Mouse (Mus musculus) lung, adult 2 months (tissue): Measurements from ENCODE around the gene Tgfb3. TPM values are rescaled to one million over a fixed set of nuclear protein-coding genes. Genes with fewer than 3 reads are reported as not detected.

Source experiments
- DNase-seq: peaks from one replicate; pipeline ENCODE4 v3.0.0; 2022
- H3K4me1 ChIP-seq: fragments of 200-500 bp; 2 replicates; pipeline ENCODE4 v1.6.1; 2011; ENCODE audit warnings: low read length; ENCODE audit not compliant: control insufficient read depth, insufficient read depth
- H3K4me3 ChIP-seq: fragments of 200-500 bp; replicated peaks from 2 replicates; pipeline ENCODE3; 2011; ENCODE audit warnings: low read depth, mild to moderate bottlenecking, control low read depth, low read length; ENCODE audit errors: extremely low read depth
- CTCF ChIP-seq: fragments of 200-500 bp; IDR thresholded peaks from 2 replicates; pipeline ENCODE4 v1.5.1; 2011; ENCODE audit warnings: mild to moderate bottlenecking, low read length, control low read depth; ENCODE audit not compliant: insufficient read depth
- POLR2A ChIP-seq: fragments of 200-500 bp; IDR thresholded peaks from 2 replicates; pipeline ENCODE4 v1.6.1; 2011; ENCODE audit warnings: low read depth, mild to moderate bottlenecking, control low read depth, low read length, borderline replicate concordance; ENCODE audit errors: extremely low read depth
- WGBS: fragments of 180-500 bp; shearing (Covaris S2); methylation state at CpG from one replicate; pipeline ENCODE4 v1.1.7; 2018; 5-methylcytosine and 5-hydroxymethylcytosine counted together
- polyA plus RNA-seq: library from polyadenylated mRNA; depleted of rRNA; stranded (reverse); fragments of >200 nt; gene quantifications from 2 replicates; pipeline ENCODE4 v1.2.3, GENCODE M21; 2012; rRNA removed

Gene Tgfb3
- 24.8 and 33.9 TPM in 2 replicates for polyA plus RNA-seq

DNA sequence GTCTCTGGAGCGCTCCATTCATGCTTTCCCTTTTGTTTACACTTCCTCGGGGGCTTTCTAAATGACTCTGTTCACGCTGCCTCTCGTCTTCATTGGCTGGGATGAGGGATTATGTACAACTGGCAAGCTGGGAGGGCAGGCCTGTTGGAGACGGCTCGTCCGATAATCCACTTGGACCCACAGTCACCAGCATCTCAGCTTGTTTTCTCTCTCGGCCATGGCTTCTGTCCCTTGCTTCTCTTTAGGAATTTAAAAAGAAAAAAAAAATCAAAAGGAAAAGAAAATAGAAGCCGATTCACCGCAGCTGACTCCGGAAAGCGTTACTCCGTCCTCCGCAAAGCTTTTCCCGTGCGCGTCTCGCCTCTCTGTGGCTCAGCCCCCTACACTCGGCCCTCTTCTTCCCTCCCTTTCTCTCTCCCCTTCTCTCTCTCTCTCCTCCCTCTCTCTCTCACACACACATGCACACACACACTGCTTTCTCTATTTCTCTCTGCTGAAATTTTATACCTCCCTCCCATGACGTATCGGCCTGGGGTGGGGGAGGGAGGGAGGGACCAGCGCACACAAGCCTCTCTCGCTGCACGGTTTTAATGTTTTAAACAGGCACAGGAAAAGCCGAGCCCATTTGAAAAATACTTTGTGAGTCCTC lies at the start of gene Tgfb3:
Gene Tgfb3 (minus strand): TSS at position 489 of the 649 bp plus-strand sequence.
- Histone ChIP-seq H3K4me1 (peaks cover 4% of the 10 kb centered on the region; the same call in 1 of the 2 replicates), H3K4me3 (peak within 1 kb of the TSS; percentile 80)
- DNase-seq, result peak; percentile 49
- 2% methylated on average over 25 of the region's 25 CpGs for WGBS
- TF ChIP-seq CTCF (no peak), POLR2A (peak; percentile 67; the same call in 1 of the 2 replicates)

DNA sequence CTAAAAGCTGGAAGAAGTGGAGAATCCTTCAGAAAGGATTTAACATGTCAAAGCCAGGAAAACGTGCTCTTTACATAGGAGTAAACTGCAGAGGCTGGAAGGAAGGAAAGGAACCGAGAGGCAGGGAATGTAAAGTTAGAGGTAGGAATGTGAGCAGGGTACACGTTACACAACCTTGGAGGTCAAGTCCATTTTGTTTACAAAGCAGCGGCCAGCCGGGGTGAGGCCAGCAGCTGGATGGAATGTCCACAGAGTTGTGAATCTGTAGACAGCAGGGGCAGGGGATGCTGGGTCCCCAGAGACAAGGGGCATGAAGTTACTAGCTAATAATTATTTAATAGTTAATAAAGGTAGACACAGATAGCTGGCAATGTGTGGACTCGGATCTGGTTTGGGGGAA lies 49.3 kb upstream of the Tgfb3 start:
- 34% methylated on average over 6 of the region's 6 CpGs for WGBS
- Histone ChIP-seq H3K4me1 (no peaks in the 10 kb centered on the region; the same call in 1 of the 2 replicates), H3K4me3 (no peak overlapping the region)
- DNase-seq, result peak; percentile 50
- TF ChIP-seq CTCF (no peak), POLR2A (no peak)

DNA sequence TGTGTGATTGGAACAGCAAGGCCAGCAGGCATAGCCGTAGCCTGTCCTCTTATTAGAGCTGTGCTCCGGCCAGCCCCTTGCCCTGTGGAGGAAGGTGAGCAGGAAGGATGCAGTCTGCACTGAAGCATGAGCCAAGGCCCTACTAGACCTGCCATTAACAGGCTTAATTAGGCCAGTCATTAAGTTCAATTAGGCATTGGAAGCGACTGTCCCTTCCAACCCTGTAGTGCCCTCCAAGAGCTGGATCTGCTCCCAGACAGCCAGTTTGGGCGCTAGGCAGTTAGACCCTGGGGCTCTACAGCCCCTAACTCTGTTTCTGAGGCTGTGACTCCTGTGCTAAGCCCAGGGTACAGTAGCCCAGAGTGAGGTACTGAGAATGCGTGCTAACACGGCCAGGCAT lies 45.2 kb upstream of the Tgfb3 start:
- DNase-seq, result no peak
- WGBS, result 85% methylated on average over 6 of the region's 6 CpGs
- Histone ChIP-seq H3K4me3 (no peak overlapping the region), H3K4me1 (no peaks in the 10 kb centered on the region; the same call in 1 of the 2 replicates)
- no peak for TF ChIP-seq CTCF
- no peak for TF ChIP-seq POLR2A

DNA sequence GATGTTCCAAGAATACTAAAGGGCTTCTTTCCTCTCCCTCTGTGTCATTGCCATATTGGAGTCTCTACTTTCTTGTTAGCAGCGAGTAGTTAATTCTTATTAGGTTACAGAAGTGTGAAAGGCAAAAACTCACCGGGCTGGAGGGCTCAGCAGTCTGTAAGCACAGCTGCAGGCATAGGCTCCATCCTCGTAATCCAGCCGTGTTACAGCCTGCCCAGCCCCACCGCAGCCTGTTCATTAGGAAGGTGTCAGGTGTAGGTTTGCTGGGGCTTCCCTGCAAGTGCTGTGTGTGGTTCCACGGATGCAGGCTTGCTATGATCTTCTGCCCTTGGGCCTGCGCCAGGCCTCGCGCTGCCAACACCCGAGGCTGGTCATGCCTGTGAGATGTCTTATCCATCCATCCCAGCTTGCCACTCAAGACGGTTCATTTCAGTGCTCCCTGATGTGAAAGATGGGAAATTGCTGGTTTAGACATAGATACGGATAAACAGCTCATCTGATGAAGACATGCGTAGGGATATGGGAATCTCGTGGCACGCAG lies 37.5 kb upstream of the Tgfb3 start:
- TF ChIP-seq CTCF (no peak), POLR2A (no peak)
- H3K4me3 ChIP-seq, result no peak overlapping the region
- no peaks in the 10 kb centered on the region for H3K4me1 ChIP-seq
- no peak for DNase-seq
- 76% methylated on average over 15 of the region's 15 CpGs for WGBS

DNA sequence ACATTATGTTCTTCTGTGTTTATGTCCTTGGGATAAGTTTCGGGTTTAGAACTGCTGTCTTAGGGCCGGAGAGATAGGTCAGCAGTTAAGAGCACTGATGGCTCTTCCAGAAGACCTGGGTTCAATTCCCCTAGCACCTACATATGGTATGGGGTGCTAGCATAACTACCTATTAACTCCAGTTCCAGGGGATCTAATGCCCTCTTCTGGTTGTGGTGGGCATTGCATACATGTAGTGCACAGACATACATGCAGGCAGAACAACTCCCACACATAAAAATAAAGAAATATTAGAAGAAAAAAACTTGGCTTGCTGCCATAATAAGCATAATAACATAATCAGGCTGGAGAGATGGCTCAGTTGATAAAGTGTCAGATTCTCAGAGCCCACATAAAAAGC lies 31.8 kb upstream of the Tgfb3 start:
- Histone ChIP-seq H3K4me3 (no peak overlapping the region), H3K4me1 (no peaks in the 10 kb centered on the region)
- WGBS, result 94% methylated on average over 2 of the region's 2 CpGs
- no peak for DNase-seq
- TF ChIP-seq POLR2A, result no peak
- TF ChIP-seq CTCF, result no peak

DNA sequence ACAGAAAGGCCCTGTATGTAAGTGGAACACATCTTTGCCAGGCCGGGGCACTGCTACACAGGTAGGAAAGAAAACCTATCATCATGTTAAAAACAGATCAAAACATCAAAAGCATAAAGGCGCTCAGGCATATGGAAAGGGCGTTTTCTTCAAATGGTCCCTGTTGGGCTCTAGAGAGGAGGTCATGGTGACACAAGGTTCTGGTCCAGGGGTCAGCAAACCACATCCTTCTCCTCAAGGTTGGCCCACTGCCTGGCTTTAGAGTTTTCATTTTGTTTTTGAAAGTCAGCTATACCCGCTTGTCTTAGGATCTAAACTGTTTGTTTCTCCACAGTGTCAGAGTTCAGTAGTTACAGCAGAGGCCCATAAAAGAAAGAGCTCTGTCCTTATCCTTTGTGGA lies 30.7 kb upstream of the Tgfb3 start:
- H3K4me1 ChIP-seq, result peaks cover 3% of the 10 kb centered on the region; the same call in 1 of the 2 replicates
- DNase-seq, result no peak
- no peak for TF ChIP-seq POLR2A
- no peak for TF ChIP-seq CTCF
- H3K4me3 ChIP-seq, result no peak overlapping the region
- WGBS, result 77% methylated on average over 4 of the region's 4 CpGs

DNA sequence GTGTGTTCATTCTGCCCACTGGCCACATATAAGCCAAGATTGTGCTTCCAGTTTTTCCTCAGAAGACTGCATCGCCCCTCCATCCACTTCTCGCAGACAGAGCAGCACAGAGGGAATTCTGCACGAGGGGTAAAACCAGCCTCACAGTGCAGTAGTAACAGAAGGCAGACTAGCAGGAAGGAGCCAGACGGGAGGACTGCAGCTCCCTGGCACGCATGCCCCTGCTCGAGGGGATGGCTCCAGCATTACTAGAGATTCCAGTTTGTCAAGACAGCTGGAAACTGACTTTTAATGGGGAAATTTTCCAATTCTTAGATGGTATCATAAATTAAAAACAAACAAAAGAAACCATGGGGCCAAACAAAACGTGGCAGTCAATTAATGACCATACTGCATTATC lies 28.8 kb upstream of the Tgfb3 start:
- no peak overlapping the region for H3K4me3 ChIP-seq
- TF ChIP-seq CTCF (no peak), POLR2A (no peak)
- no peak for DNase-seq
- H3K4me1 ChIP-seq, result peaks cover 10% of the 10 kb centered on the region
- 64% methylated on average over 7 of the region's 7 CpGs for WGBS

DNA sequence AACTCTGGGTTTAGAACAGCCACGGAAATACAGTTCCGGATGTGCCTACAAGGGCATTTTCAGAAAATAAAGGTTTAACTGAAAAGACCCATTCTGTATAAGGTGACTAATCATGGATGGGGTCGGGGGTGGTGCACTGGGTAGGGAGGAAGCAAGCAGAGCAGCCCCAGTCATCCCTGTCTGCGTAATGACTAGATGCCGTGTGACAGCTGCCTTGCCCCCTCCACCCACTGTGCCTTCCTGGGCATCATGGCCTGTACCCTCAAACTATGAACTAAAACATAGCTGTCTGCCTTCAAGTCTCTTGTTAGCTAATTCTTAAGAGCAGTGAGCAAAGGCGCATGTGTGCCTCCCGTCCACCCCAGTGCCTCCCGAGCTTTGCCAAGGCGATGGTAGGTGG lies 27.2 kb upstream of the Tgfb3 start:
- Histone ChIP-seq H3K4me1 (peaks cover 10% of the 10 kb centered on the region), H3K4me3 (no peak overlapping the region)
- TF ChIP-seq CTCF, result no peak
- no peak for TF ChIP-seq POLR2A
- DNase-seq, result no peak
- 94% methylated on average over 9 of the region's 9 CpGs for WGBS

DNA sequence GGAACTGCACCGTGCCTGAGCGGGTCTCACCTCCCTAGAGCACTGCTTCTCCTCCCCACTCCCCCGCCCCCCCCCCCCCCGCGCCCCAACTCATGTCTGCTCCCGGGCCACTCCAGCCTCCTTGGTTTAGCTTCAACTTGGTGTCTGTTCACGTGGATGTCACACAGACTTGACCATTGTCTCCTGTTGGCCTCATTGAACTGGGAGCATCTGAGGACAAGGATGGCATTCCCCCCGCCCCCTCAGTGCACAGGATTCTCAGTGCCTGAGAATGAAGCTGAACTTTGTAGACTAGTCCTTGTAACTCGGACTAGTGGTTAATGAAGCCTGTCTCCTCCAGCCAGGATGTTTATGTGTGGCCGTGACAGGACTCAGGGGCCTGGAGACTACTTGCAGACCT lies 26.7 kb upstream of the Tgfb3 start:
- DNase-seq, result no peak
- H3K4me3 ChIP-seq, result no peak overlapping the region
- 66% methylated on average over 8 of the region's 10 CpGs for WGBS
- TF ChIP-seq CTCF (no peak), POLR2A (no peak)
- H3K4me1 ChIP-seq, result peaks cover 10% of the 10 kb centered on the region

DNA sequence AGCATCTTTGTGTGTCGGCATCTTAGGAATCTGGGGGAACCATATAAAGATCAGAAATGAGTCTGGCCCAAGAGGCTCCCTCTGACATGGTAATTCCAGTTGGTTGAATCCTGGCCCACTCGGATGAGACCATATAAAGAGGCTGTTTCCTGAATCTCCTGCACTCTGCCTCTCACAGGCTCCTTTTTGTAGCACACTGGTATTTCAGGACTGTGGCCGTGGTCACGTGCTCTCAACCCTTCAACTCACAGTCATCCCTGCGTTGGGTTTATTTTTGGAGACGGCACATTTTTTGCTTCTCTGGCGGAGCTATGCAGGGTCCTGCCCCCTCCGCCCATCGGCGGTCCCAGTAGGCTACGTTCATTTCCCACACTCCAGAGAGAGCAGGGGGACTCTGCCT lies 25.5 kb upstream of the Tgfb3 start:
- Histone ChIP-seq H3K4me3 (no peak overlapping the region), H3K4me1 (peaks cover 10% of the 10 kb centered on the region)
- TF ChIP-seq POLR2A, result no peak
- no peak for TF ChIP-seq CTCF
- DNase-seq, result peak; percentile 29
- 56% methylated on average over 11 of the region's 11 CpGs for WGBS

DNA sequence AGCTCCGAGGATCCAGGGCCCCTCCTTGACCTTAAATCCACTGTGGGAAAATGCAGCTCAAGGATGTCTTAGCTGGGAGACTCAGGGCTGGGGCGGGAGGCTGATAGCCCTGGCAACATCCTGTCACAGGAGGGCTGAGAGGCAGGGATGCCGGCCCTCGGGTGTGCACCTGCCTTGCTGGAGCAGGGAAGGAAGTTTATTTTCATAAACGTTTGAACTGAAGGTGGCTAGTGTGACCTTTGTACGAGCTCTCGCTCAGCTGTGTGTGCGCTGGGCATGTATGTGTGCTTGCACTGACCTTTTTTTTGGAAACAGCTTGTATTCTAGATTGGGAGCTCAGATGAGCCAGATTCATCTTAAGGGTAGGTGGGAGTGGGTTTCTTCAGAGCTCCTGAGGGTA lies 25.0 kb upstream of the Tgfb3 start:
- TF ChIP-seq CTCF (no peak), POLR2A (no peak)
- DNase-seq, result no peak
- 27% methylated on average over 8 of the region's 8 CpGs for WGBS
- peaks cover 10% of the 10 kb centered on the region for H3K4me1 ChIP-seq
- no peak overlapping the region for H3K4me3 ChIP-seq
